Mouse (Mus musculus) left cerebral cortex, adult 6 months (tissue): ENCODE measurements around the gene Pappa. TPM values are rescaled to one million over a fixed set of nuclear protein-coding genes. Genes with fewer than 3 reads are reported as not detected.

Source experiments
- long read RNA-seq, 2 experiments: library from polyadenylated mRNA; unstranded; transcript quantifications; one replicate each; pipeline ENCODE4 v2.0.0; 2019 to 2020
- polyA plus RNA-seq: library from polyadenylated mRNA; unstranded; fragments of <200 nt; fragmentation: Nextera tagmentation; gene quantifications from 2 replicates; pipeline ENCODE4 v1.2.3, GENCODE M21; 2021

The Pappa gene
- polyA plus RNA-seq: 0.04 and 0.06 TPM in 2 replicates
- long read RNA-seq, experiment 1: 0 reads
- long read RNA-seq, experiment 2: 0 reads

DNA sequence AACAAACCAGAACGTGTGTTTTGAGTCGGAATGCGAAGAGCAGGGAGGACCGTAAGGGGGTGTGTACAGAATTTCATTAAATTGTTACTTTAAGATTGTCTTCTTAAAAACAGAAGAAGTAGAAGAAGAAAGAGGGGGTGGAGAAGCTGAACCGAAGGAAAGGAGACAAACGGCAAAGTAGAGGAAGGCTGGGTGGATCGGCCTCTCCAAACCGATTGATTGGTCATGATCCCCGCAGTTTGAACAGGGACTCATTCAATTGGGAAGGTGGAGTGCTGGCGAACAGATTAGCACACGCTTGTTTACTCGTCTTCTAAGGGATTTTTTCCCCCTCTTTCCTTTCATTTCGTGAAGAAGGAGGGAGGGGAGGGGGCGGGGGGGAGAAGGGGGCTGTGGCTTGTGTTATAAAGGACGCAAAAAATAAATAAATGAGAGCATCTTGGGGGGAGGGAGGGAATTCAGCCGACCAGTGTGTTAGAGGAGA, at the start of gene Pappa:
Pappa (plus strand) TSS at position 434 of the 484 bp plus-strand sequence.

